Mouse (Mus musculus): Measurements from ENCODE around the gene Lin7b. TPM values are rescaled to one million over a fixed set of nuclear protein-coding genes. Genes with fewer than 3 reads are reported as not detected.
"Not testable (repeated sequence)": the region's sequence is repeated elsewhere in the genome, so short reads cannot be mapped to it uniquely, and the experiment has no call there.

Gene Lin7b
- total RNA-seq, 2 experiments from 2014 or later: 176 to 192 TPM

- intact Hi-C loops (cut with DNase I): no loop called here
- no peak for DNase-seq (ENCODE audit: extremely low spot score in 1 of 2, low spot score in 2 of 2)
These were observed 26.4 kb upstream of the Lin7b start for GRCm38 (mm10) chr7:45396787-45397186.

GRCm38 (mm10) chr7:45396337-45396775, 26.0 kb upstream of the Lin7b start:
- intact Hi-C loops (cut with DNase I); DNase-seq (ENCODE audit: extremely low spot score in 1 of 2, low spot score in 2 of 2): not testable (repeated sequence)

- intact Hi-C loops (cut with DNase I): no loop called here
- peak; percentile 100 for DNase-seq (ENCODE audit: extremely low spot score in 1 of 2, low spot score in 2 of 2)
These were observed 25.4 kb upstream of the Lin7b start, which contains the start of gene Snrnp70 for GRCm38 (mm10) chr7:45395578-45396336. TSS of gene Snrnp70 (minus strand) at chr7:45395742.

GRCm38 (mm10) chr7:45395129-45395541, 24.8 kb upstream of the Lin7b start:
- intact Hi-C loops (cut with DNase I): no loop called here
- peak; percentile 69 to 81 for DNase-seq (ENCODE audit: extremely low spot score in 1 of 2, low spot score in 2 of 2)

GRCm38 (mm10) chr7:45386077-45386476, 15.7 kb upstream of the Lin7b start:
- intact Hi-C loops (cut with DNase I): no loop called here
- DNase-seq (ENCODE audit: extremely low spot score in 1 of 2, low spot score in 2 of 2): no peak

- DNase-seq (ENCODE audit: extremely low spot score in 1 of 2, low spot score in 2 of 2): peak in 1 of 2 experiments; percentile 31
- intact Hi-C loops (cut with DNase I): no loop called here
These were observed 5.7 kb upstream of the Lin7b start for GRCm38 (mm10) chr7:45376057-45376456.

- peak in 1 of 2 experiments; percentile 14 for DNase-seq (ENCODE audit: extremely low spot score in 1 of 2, low spot score in 2 of 2)
- intact Hi-C loops (cut with DNase I): no loop called here
These were observed 4.2 kb upstream of the Lin7b start for GRCm38 (mm10) chr7:45374620-45375019.

GRCm38 (mm10) chr7:45372371-45372770, 2.0 kb upstream of the Lin7b start:
- DNase-seq (ENCODE audit: extremely low spot score in 1 of 2, low spot score in 2 of 2): no peak
- intact Hi-C loops (cut with DNase I): no loop called here

- intact Hi-C loops (cut with DNase I): loop anchor here (10.0 kb wide), 1 partner anchor 205 kb away; the partner anchor contains the start of gene Slc17a7
- DNase-seq (ENCODE audit: extremely low spot score in 1 of 2, low spot score in 2 of 2): peak in 1 of 2 experiments; percentile 58
These were observed 428 bp downstream of the Lin7b start for GRCm38 (mm10) chr7:45369836-45370474.

GRCm38 (mm10) chr7:45369022-45369745, 1.2 kb downstream of the Lin7b start:
- intact Hi-C loops (cut with DNase I): loop anchor here (10.0 kb wide), 1 partner anchor 204 kb away; the partner anchor contains the start of gene Slc17a7
- peak in 1 of 2 experiments; percentile 53 for DNase-seq (ENCODE audit: extremely low spot score in 1 of 2, low spot score in 2 of 2)

- intact Hi-C loops (cut with DNase I): loop anchor here (10.0 kb wide), 1 partner anchor 203 kb away; the partner anchor contains the start of gene Slc17a7
- peak in 1 of 2 experiments; percentile 45 for DNase-seq (ENCODE audit: extremely low spot score in 1 of 2, low spot score in 2 of 2)
These were observed 2.2 kb downstream of the Lin7b start for GRCm38 (mm10) chr7:45368178-45368577.

GRCm38 (mm10) chr7:45367020-45367880, 3.1 kb downstream of the Lin7b start:
- intact Hi-C loops (cut with DNase I): loop anchor here (10.0 kb wide), 1 partner anchor 202 kb away; the partner anchor contains the start of gene Slc17a7
- peak; percentile 98 for DNase-seq (ENCODE audit: extremely low spot score in 1 of 2, low spot score in 2 of 2)

- no peak for DNase-seq (ENCODE audit: extremely low spot score in 1 of 2, low spot score in 2 of 2)
- intact Hi-C loops (cut with DNase I): loop anchor here (10.0 kb wide), 1 partner anchor 202 kb away; the partner anchor contains the start of gene Slc17a7
These were observed 3.7 kb downstream of the Lin7b start, which contains the start of gene Ppfia3 for GRCm38 (mm10) chr7:45366652-45367019. TSS of gene Ppfia3 (minus strand) at chr7:45367019.

- DNase-seq (ENCODE audit: extremely low spot score in 1 of 2, low spot score in 2 of 2): peak in 1 of 2 experiments; percentile 73
- intact Hi-C loops (cut with DNase I): loop anchor here (10.0 kb wide), 1 partner anchor 201 kb away; the partner anchor contains the start of gene Slc17a7
These were observed 4.4 kb downstream of the Lin7b start for GRCm38 (mm10) chr7:45365742-45366651.

GRCm38 (mm10) chr7:45363983-45364382, 6.4 kb downstream of the Lin7b start:
- intact Hi-C loops (cut with DNase I): loop anchor here (10.0 kb wide), 1 partner anchor 199 kb away; the partner anchor contains the start of gene Slc17a7
- peak in 1 of 2 experiments; percentile 10 for DNase-seq (ENCODE audit: extremely low spot score in 1 of 2, low spot score in 2 of 2)

GRCm38 (mm10) chr7:45362801-45363200, 7.6 kb downstream of the Lin7b start:
- intact Hi-C loops (cut with DNase I): loop anchor here (10.0 kb wide), 1 partner anchor 198 kb away; the partner anchor contains the start of gene Slc17a7
- peak in 1 of 2 experiments; percentile 72 for DNase-seq (ENCODE audit: extremely low spot score in 1 of 2, low spot score in 2 of 2)
